Mouse (Mus musculus) c-Kit-positive CD71-positive TER-119-negative erythroid progenitor cells, embryonic 14.5 days (primary cell): ENCODE data around the gene Cops2.

Experiments
- DNase-seq: peaks from one replicate; pipeline ENCODE4 v3.0.0-alpha.2; 2013; ENCODE audit warnings: low read depth

Gene Cops2

DNA sequence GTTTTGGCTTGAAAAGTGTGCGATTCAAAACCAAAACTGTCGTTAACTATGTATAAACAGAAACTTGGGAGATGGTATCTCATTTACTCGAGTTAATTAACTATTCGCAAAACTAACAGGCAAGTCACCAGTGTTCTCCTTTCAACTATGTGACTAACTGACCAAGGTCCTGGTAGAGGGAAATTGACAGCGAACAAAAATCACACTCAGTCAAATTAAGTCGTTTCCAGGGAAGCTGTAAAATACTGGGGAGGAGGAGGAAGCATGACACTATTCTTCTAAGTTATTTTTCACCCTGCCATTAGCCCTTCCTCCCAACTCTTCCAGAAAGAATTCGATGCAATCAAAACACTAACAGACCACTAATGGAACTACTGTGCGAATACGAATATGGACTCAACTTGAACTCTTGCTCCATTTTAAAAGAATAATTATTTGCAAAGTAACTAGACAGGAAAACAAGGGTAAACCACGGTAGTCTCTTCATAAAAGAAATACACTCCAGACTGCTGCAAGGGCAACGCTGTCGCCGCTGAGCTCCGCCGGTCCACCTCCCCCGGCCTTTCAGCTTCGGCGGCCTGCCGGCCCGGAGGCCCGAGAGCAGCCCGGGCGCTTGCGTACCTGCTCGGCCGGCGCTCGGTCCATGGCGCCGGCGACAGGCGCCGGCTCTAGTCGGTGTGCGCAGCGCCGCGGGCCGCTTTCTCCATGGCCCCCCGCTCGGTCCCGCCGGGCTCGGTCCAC is 76.8 kb downstream of the Cops2 start:
- no peak for DNase-seq

DNA sequence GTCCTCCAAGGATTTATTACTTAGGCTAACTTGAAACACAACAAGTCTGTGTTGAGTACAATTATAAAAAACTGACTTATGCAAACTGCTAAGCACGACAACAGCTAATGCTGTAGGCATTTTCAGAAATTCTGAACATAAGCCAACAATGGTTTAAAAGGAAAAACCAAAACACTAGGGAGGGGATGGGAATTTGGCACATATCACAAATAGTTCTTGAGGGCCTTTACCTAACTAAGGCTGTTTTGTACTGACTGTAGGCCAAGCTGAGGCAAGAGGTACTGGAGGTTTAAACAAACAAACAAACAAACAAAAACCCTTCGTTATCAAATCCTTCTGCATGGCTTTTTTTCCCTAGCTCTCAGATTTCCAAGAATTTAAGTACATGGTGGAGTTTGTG is 77.9 kb downstream of the Cops2 start:
- DNase-seq: no peak
